Mouse (Mus musculus) embryonic fibroblast, embryonic 13.5 days (primary cell): ENCODE results near the gene 1810055G02Rik.
A peak's percentile ranks its signal among the peaks of the same experiment; 100 is the strongest.

Source experiments
- CTCF ChIP-seq: IDR thresholded peaks from 2 replicates; pipeline ENCODE4 v1.5.1; 2011; ENCODE audit warnings: mild to moderate bottlenecking, control low read depth, low read length, moderate library complexity, borderline replicate concordance; ENCODE audit not compliant: insufficient read depth
- POLR2A ChIP-seq: IDR thresholded peaks from 2 replicates; pipeline ENCODE4 v1.6.1; 2011; ENCODE audit warnings: low read depth, mild to moderate bottlenecking, control low read depth, low read length, moderate library complexity

- TF ChIP-seq POLR2A (peak; percentile 94), CTCF (no peak)
Measured at GRCm38 (mm10) chr19:3708078-3709012, at the start of gene 1810055G02Rik.
